Mouse (Mus musculus) T-helper 17 cell (primary cell): Measurements from ENCODE around the gene Olfr488.
"Not testable (repeated sequence)": the region's sequence is repeated elsewhere in the genome, so short reads cannot be mapped to it uniquely, and the experiment has no call there.

Experiments
- in situ Hi-C, 2 experiments: fragments of 300-600 bp; cut with MboI, MseI; formaldehyde crosslinking; loops; 1 replicate in 1 of 2; 2 replicates in 1 of 2; pipeline ENCODE4 v1.15.1; 2025; ENCODE audit warnings: high pct_unique_total_duplicates in 2 of 2

The Olfr488 gene

GRCm38 (mm10) chr7:108258247-108258646 lies at the start of gene Olfr488:
Gene Olfr488, minus strand, starts transcription at chr7:108258347.
- in situ Hi-C loops = no loop called here

GRCm38 (mm10) chr7:108288834-108289233 lies 30.7 kb upstream of the Olfr488 start, which contains the start of gene Olfr490:
Gene Olfr490, minus strand, starts transcription at chr7:108288934.
- in situ Hi-C loops = no loop called here

GRCm38 (mm10) chr7:108233551-108233950 lies 24.6 kb downstream of the Olfr488 start:
- in situ Hi-C loops = no loop called here

- in situ Hi-C loops = not testable (repeated sequence)
Measured at GRCm38 (mm10) chr7:108214536-108214935, 43.6 kb downstream of the Olfr488 start, which contains the start of gene Olfr487. Gene Olfr487, minus strand, starts transcription at chr7:108214636.
